Mouse (Mus musculus) intestine, embryonic 15.5 days (tissue): Measurements from ENCODE around the gene Stk38l. TPM values are rescaled to one million over a fixed set of nuclear protein-coding genes. Genes with fewer than 3 reads are reported as not detected.

Experiments
- ATAC-seq: fragments of 200-750 bp; cut with Nextera tagmentation; 2 replicates; pipeline ENCODE4 v1.8.0; 2017; ENCODE audit warnings: moderate TSS enrichment, moderate library complexity
- H3K27ac ChIP-seq: fragments of 300-500 bp; sonication (generic); 2 replicates; pipeline ENCODE4 v1.5.1; 2015; ENCODE audit warnings: mild to moderate bottlenecking, inconsistent platforms
- H3K27me3 ChIP-seq: fragments of 300-500 bp; sonication (generic); replicated peaks from 2 replicates; pipeline ENCODE4 v1.6.1; 2015; ENCODE audit warnings: inconsistent platforms
- H3K36me3 ChIP-seq: fragments of 300-500 bp; sonication (generic); 2 replicates; pipeline ENCODE4 v1.6.1; 2015; ENCODE audit warnings: inconsistent platforms
- H3K4me1 ChIP-seq: fragments of 300-500 bp; sonication (generic); replicated peaks from 2 replicates; pipeline ENCODE4 v1.6.1; 2015; ENCODE audit warnings: inconsistent platforms
- H3K4me2 ChIP-seq: fragments of 300-500 bp; sonication (generic); replicated peaks from 2 replicates; pipeline ENCODE4 v1.6.1; 2015; ENCODE audit warnings: mild to moderate bottlenecking, inconsistent platforms
- H3K4me3 ChIP-seq: fragments of 300-500 bp; sonication (generic); replicated peaks from 2 replicates; pipeline ENCODE4 v1.5.1; 2015; ENCODE audit warnings: inconsistent platforms
- H3K9ac ChIP-seq: fragments of 300-500 bp; sonication (generic); 2 replicates; pipeline ENCODE4 v1.6.1; 2015; ENCODE audit warnings: inconsistent platforms
- H3K9me3 ChIP-seq: fragments of 300-500 bp; sonication (generic); 2 replicates; pipeline ENCODE4 v1.6.1; 2016; ENCODE audit warnings: inconsistent platforms
- WGBS: fragments of 180-500 bp; shearing (Covaris S2); methylation state at CpG from one replicate; pipeline ENCODE4 v1.1.7; 2015; 5-methylcytosine and 5-hydroxymethylcytosine counted together
- polyA plus RNA-seq: library from polyadenylated mRNA; unstranded; fragments of >200 nt; fragmentation: Nextera tagmentation; extraction: Ambion mirVana; gene quantifications from 2 replicates; pipeline ENCODE4 v1.2.1, GENCODE M21; 2015

The Stk38l gene
- polyA plus RNA-seq, 1 experiment from 2014 or later, result 18.8 TPM

DNA sequence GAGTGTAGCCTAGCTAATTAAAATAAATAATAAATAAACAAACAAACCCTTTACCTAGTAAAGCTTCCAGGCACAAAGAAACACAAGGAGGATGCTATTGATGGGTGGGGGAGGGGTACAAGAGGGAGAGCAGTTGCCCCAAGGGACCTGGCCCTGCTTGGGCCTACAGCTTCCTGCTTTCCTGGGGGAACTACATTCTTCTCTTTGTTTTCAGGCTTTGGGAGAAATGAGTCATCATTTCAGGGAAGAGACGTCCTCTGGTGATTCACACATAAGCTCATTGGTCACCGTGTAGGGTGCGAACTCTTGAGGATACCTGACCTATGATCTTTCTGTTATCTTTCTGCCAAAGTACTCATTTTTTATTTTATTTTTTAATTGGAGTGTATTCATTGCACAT lies 68.7 kb downstream of the Stk38l start:
- Histone ChIP-seq H3K4me2 (no peak overlapping the region), H3K9ac (no peak overlapping the region), H3K4me3 (no peak overlapping the region), H3K36me3 (no peaks in the 10 kb centered on the region), H3K27me3 (no peaks in the 10 kb centered on the region), H3K9me3 (no peaks in the 10 kb centered on the region), H3K27ac (no peak overlapping the region), H3K4me1 (no peaks in the 10 kb centered on the region)
- 62% methylated on average over 3 of the region's 3 CpGs for WGBS
- ATAC-seq, result no peak

DNA sequence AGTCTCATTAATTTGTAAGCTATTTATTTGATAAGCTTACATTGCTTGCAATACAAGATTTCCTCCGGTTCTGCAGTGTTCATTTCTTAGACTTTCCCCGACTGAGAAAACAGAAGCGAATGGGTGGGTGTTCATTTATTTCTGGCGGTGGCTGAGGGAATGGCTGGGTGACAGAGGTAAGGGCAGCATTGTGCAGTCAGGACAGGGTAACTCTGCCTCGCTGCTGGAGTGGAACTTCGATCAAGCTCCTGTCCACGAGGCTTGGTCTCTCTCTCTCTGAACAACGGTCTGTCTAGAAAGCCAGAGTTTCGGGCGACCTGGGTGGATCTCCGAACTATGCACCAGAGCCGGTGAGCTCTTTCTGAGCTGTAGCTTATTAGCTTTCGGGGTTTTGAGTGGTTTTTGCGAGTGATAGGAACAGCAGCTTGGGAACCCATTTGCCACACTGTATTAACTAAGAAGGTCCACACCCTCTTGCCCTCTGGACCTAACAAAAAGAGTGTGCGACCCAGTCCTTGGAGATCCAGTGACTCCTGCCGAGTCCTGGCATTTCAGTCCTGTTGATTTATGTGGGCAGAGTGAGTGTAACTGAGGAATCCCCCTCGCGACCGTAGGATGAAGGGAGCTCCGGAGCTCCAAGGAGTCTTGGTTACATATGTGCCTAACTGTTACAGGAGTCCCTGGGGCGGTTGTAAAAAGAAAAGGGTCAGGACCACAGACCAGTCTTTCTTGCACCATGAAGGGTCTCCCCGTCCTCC lies 70.5 kb downstream of the Stk38l start:
- H3K27me3 ChIP-seq, result no peaks in the 10 kb centered on the region
- no peaks in the 10 kb centered on the region for H3K36me3 ChIP-seq
- peak overlapping the region; percentile 88 for H3K4me2 ChIP-seq
- H3K9ac ChIP-seq, result peak overlapping the region; percentile 56
- ATAC-seq, result peak; percentile 48
- H3K4me3 ChIP-seq, result peak overlapping the region; percentile 56
- H3K27ac ChIP-seq, result no peak overlapping the region
- 12% methylated on average over 22 of the region's 22 CpGs for WGBS
- H3K4me1 ChIP-seq, result no peaks in the 10 kb centered on the region
- H3K9me3 ChIP-seq, result no peaks in the 10 kb centered on the region

DNA sequence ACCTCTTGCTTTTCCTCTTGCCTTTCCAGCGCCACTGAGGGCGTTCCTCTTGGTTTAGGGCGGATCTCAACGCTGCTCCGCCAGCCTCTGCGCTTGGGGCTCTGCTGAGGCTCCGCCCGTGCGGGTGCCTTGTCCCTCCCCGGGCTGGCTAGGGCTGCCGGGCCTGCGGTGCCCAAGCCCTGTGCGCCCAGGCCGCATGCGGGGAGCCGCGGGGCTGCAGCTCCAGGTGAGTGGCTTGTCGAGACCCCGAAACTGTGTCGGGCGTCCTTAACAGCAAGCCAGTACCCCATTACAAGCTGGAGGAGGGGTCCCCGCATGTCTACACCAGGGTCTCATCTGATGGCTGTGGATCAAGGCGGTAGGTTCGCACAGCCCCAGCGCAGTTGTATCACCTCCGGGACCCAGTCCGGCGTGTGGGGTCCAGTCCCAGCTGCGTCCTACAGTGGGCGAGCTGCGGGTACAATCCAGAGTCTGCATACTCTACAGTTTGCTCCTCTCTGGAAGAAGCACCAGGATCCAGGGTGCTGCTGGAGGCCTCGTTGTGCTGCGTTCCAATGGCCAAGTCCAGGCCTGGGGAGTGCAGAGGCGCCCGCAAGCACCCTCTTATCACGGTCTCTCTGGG lies 71.2 kb downstream of the Stk38l start, which contains the start of gene Arntl2:
TSS of gene Arntl2 (plus strand) at position 132 of the 622 bp plus-strand sequence.
- H3K9ac ChIP-seq, result peak within 1 kb of the TSS; percentile 56
- H3K4me1 ChIP-seq, result no peaks in the 10 kb centered on the region
- peak within 1 kb of the TSS; percentile 56 for H3K4me3 ChIP-seq
- H3K27ac ChIP-seq, result no peak within 1 kb of the TSS
- H3K36me3 ChIP-seq, result no peaks in the 10 kb centered on the region
- ATAC-seq, result peak; percentile 98
- no peaks in the 10 kb centered on the region for H3K27me3 ChIP-seq
- H3K9me3 ChIP-seq, result no peaks in the 10 kb centered on the region
- peak within 1 kb of the TSS; percentile 88 for H3K4me2 ChIP-seq
- under 1% methylated on average over 36 of the region's 36 CpGs for WGBS

DNA sequence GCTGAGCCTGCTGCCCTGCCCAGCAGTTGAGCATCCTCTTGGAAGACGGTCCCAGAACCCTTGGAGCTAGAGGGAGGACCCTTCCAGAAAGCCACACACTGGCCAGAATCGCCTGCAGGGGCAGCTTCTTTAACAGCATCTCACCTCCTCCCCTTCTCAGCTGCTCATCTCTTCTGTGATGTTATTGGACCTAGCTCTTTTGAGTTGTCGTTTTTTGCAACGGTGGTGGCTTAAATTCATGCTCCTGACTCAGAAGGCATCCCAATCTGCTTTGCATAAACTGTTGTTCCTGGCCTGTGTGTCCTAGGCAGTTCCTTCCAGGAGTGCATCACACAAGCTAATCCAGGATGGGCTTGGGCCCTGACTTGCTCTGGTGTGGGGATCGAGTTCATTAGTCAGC lies 72.7 kb downstream of the Stk38l start:
- H3K4me1 ChIP-seq, result no peaks in the 10 kb centered on the region
- no peaks in the 10 kb centered on the region for H3K27me3 ChIP-seq
- no peak overlapping the region for H3K27ac ChIP-seq
- H3K9me3 ChIP-seq, result no peaks in the 10 kb centered on the region
- no peaks in the 10 kb centered on the region for H3K36me3 ChIP-seq
- 66% methylated on average over 5 of the region's 5 CpGs for WGBS
- H3K4me3 ChIP-seq, result no peak overlapping the region
- ATAC-seq, result no peak
- H3K4me2 ChIP-seq, result no peak overlapping the region
- no peak overlapping the region for H3K9ac ChIP-seq

DNA sequence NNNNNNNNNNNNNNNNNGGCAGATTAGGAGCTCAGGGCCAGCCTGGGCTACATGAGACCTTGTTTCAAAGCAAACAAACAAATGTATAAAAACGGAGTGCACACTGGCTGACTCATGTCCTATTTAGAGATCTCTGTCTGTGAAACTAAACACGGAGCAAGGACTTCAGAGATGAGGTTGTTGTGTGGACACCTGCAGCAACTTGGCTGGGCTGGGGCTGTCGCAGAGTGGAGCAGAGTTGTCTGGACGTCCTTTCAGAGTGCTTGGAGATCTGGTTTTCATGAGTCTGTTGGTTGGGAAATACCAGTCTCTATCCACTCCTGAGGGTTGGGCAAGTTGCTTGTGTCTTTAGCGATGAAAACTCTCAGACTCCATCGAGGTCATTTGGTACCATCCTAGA lies 85.2 kb downstream of the Stk38l start:
- 84% methylated on average over 6 of the region's 6 CpGs for WGBS
- no peak for ATAC-seq
- Histone ChIP-seq H3K9me3 (no peaks in the 10 kb centered on the region), H3K36me3 (no peaks in the 10 kb centered on the region), H3K27me3 (no peaks in the 10 kb centered on the region), H3K27ac (no peak overlapping the region), H3K4me2 (no peak overlapping the region), H3K4me1 (no peaks in the 10 kb centered on the region), H3K9ac (no peak overlapping the region), H3K4me3 (no peak overlapping the region)

DNA sequence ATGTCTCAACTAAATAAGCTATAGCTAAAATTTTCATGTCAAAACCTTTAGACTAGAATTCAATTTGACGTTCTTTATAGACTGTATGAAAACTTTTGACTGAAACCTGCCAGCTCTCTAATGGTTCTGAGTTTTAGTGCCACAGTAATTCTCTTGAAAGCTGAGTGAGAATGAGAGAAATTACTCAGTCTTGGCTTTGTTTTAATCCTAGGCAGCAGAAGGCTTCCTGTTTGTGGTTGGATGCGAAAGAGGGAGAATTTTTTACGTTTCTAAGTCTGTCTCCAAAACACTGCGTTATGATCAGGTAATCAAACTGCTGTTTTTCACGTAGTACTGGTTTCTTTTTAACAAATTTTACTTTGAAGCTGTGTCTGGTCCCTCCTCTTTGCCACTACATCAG lies 88.2 kb downstream of the Stk38l start:
- no peaks in the 10 kb centered on the region for H3K4me1 ChIP-seq
- 89% methylated on average over 5 of the region's 5 CpGs for WGBS
- H3K9ac ChIP-seq, result no peak overlapping the region
- no peaks in the 10 kb centered on the region for H3K9me3 ChIP-seq
- no peak overlapping the region for H3K4me2 ChIP-seq
- H3K27ac ChIP-seq, result no peak overlapping the region
- H3K36me3 ChIP-seq, result no peaks in the 10 kb centered on the region
- H3K27me3 ChIP-seq, result no peaks in the 10 kb centered on the region
- no peak for ATAC-seq
- no peak overlapping the region for H3K4me3 ChIP-seq

DNA sequence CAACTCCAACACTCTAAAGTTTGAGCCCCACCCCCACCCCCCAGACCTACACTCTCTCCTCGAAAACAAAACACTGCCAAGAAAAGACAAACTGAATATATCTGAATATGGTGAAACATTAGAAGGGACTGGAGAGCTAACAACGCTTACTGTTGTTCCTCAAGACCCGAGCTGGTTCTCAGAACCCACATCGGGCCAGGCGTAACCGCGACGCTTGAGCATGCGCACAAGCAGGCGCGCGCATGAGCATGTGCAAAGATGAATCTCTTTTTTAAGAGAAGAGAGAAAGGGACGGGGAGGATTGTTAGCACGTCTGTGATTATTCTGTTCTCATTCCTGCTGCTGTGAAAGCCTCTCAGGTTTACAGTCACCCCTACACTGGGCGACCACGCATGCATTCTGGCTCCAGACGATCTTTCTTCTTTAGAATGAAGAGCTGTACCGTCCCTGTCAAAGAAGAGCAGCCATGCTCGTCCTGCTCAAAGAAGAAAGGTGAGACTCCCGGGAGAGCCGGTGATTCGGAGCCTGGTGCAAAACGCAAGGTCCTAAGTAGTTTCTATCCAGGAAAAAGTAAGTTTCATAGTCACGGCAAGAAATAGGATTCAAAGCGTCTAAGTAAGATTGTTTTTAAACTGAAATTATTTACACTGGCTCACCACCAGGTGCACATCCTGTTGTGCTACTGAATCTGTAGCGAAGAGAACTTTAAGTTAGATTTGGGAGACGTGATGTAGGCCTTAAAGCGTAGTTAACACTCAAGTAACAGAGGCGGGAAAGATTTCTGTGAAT lies 95.6 kb downstream of the Stk38l start:
- Histone ChIP-seq H3K27me3 (no peaks in the 10 kb centered on the region), H3K36me3 (no peaks in the 10 kb centered on the region), H3K27ac (no peak overlapping the region), H3K9ac (no peak overlapping the region), H3K4me2 (no peak overlapping the region), H3K9me3 (no peaks in the 10 kb centered on the region), H3K4me3 (no peak overlapping the region), H3K4me1 (no peaks in the 10 kb centered on the region)
- ATAC-seq, result no peak
- whole genome bisulfite sequencing, result 84% methylated on average over 29 of the region's 29 CpGs

DNA sequence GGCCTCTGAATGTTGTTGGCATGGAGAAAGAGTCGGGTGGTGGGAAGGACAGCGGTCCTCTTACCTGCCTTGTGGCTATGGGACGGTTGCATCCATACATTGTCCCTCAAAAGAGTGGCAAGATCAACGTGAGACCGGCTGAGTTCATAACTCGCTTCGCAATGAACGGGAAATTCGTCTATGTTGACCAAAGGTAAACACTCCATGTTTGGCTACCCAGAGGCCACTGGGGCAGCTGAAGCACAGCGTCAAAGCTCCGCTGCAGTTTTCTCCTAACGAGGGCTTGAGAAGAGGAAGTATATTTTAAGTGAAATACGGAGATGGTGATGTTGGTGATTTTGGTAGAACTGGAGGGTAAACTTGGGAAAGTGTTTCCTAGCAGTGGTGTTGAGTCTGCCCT lies 97.2 kb downstream of the Stk38l start:
- Histone ChIP-seq H3K27ac (no peak overlapping the region), H3K4me3 (no peak overlapping the region), H3K4me2 (no peak overlapping the region), H3K9ac (no peak overlapping the region), H3K4me1 (no peaks in the 10 kb centered on the region), H3K36me3 (no peaks in the 10 kb centered on the region), H3K9me3 (no peaks in the 10 kb centered on the region), H3K27me3 (no peaks in the 10 kb centered on the region)
- WGBS, result 67% methylated on average over 13 of the region's 13 CpGs
- no peak for ATAC-seq

DNA sequence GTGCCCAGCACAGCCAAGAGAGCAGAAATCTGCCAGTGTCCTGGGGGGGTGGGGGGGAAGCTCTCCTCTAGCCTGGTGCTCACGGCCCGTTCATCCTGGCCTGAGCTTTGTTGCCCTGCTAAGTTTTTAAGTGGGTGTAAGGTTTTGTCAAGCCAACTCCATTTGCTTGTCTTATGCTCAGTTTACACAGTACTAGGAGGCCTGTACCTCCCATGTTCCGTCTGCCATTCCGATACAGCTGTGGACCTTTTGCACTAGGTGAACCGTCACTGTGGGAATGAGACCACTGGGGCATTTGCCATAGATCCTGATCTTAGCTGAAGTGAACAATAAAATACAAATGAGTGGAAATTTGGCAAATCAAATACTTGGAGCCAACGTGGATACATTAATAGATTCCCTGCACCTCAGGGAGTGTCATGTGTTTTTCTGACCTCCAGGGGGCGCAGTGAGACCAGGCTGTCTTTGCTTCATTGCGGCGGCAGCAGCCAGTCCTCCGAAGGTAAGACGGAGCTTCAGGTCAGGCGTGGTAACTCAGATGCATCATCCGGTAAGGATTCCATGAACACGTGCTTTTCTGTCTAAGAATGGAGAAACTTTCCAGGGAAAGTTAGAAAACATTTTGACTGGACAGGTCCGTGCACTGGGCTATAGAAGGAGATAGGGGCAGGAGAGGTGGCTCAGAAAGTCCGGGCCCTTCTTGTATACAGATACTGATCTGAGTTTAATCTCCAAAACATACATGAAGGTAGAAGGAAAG lies 100.1 kb downstream of the Stk38l start:
- H3K4me1 ChIP-seq, result no peaks in the 10 kb centered on the region
- H3K4me2 ChIP-seq, result no peak overlapping the region
- H3K9me3 ChIP-seq, result no peaks in the 10 kb centered on the region
- 39% methylated on average over 16 of the region's 16 CpGs for whole genome bisulfite sequencing
- no peaks in the 10 kb centered on the region for H3K36me3 ChIP-seq
- no peak overlapping the region for H3K4me3 ChIP-seq
- peak; percentile 77 for ATAC-seq
- H3K27ac ChIP-seq, result no peak overlapping the region
- H3K27me3 ChIP-seq, result no peaks in the 10 kb centered on the region
- H3K9ac ChIP-seq, result no peak overlapping the region

DNA sequence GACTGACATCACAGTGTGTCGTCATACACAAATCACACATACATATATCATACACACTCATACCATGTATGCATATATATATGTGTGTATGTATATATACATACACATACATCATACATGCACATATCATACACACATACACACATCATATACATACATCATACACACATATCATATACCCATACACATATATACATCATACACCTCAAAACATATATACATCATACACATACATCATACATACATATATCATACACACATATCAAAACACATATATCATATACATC lies 100.6 kb downstream of the Stk38l start:
- Histone ChIP-seq H3K27ac (no peak overlapping the region), H3K4me2 (no peak overlapping the region), H3K27me3 (no peaks in the 10 kb centered on the region), H3K9ac (no peak overlapping the region), H3K9me3 (no peaks in the 10 kb centered on the region), H3K4me3 (no peak overlapping the region), H3K36me3 (no peaks in the 10 kb centered on the region), H3K4me1 (no peaks in the 10 kb centered on the region)
- no peak for ATAC-seq
- 69% methylated on average over 1 of the region's 1 CpGs for WGBS
